ENCODE assay signal across 7 mouse cellular contexts in genomic region chr12:105840545-105840944, GRCm38 (mm10). TPM values are rescaled to one million over a fixed set of nuclear protein-coding genes. Genes with fewer than 3 reads are reported as not detected.
DNase-seq lines count a peak whose midpoint lies in the region; ATAC-seq and TF ChIP-seq lines count a peak whose summit lies in the region.
"Not testable (repeated sequence)": the region's sequence is repeated elsewhere in the genome, so short reads cannot be mapped to it uniquely, and the experiment has no call there.

No protein-coding gene starts in this region.

- not testable (repeated sequence) for ATAC-seq in kidney, postnatal 0 days (replicated peaks; ENCODE audit: low FRiP score, low read depth); liver, postnatal 0 days

- peaks cover 39 to 87% of the 10 kb centered on the region in 2 experiments for H3K36me3 ChIP-seq in CH12.LX (replicated peaks in 1 of 2; ENCODE audit: control insufficient read depth in 1 of 2, insufficient read depth in 1 of 2, low read length in 1 of 2)
- peaks cover 23% of the 10 kb centered on the region for H3K36me3 ChIP-seq in kidney, postnatal 0 days (ENCODE audit: insufficient read depth, low read length)
- peaks cover 49% of the 10 kb centered on the region for H3K36me3 ChIP-seq in liver, postnatal 0 days (replicated peaks; ENCODE audit: insufficient read depth, low read length)
- not testable (repeated sequence) for H3K36me3 ChIP-seq in splenic B cell, adult 2 months (ENCODE audit: control insufficient read depth, insufficient read depth, low read length, poor library complexity, severe bottlenecking)

- TF ChIP-seq CTCF in CH12.LX (conservative IDR thresholded peaks at IDR 0.05 in 1 of 2, IDR thresholded peaks at IDR 0.05 in 1 of 2; ENCODE audit: low read depth in 2 of 2, low read length in 2 of 2) = peak in 1 of 2 experiments; percentile 13; a peak in 1 of 4 replicates
- TF ChIP-seq CTCF in gastrocnemius, adult 2 months (IDR thresholded peaks at IDR 0.05) = peak; percentile 27; the same call in 1 of the 2 replicates
- TF ChIP-seq CTCF in kidney, postnatal 0 days (IDR thresholded peaks at IDR 0.05; ENCODE audit: low read depth) = peak; percentile 42
- TF ChIP-seq CTCF in liver, postnatal 0 days (IDR thresholded peaks at IDR 0.05; ENCODE audit: low read depth) = peak; percentile 35

- not testable (repeated sequence) for H3K27ac ChIP-seq in CH12.LX (ENCODE audit: insufficient read depth, low read depth); gastrocnemius, adult 2 months; kidney, postnatal 0 days; liver, postnatal 0 days (ENCODE audit: low read depth)

- H3K4me3 ChIP-seq in CH12.LX (replicated peaks in 1 of 3; ENCODE audit: low read depth in 2 of 3, low read length in 2 of 3, poor library complexity in 1 of 3); gastrocnemius, adult 2 months; kidney, postnatal 0 days (replicated peaks; ENCODE audit: low read depth, low read length); liver, postnatal 0 days (ENCODE audit: low read depth, low read length): not testable (repeated sequence)

- in situ Hi-C loops in CH12.LX (cut with MboI; ENCODE audit: low pct_ligation_motif_present, low pct_unique_long_range_greater_than_20kb, low sequenced_read_pairs) = not testable (repeated sequence)

- 94% methylated on average over 8 of the region's 8 CpGs for WGBS in kidney, postnatal 0 days
- WGBS in liver, postnatal 0 days (ENCODE audit: insufficient replicate concordance) = 89% methylated on average over 8 of the region's 8 CpGs

- not testable (repeated sequence) for H3K9me3 ChIP-seq in CH12.LX (replicated peaks; ENCODE audit: low read length); kidney, postnatal 0 days (replicated peaks; ENCODE audit: low read length); liver, postnatal 0 days (ENCODE audit: low read length)

- not testable (repeated sequence) for H3K4me2 ChIP-seq in CH12.LX (ENCODE audit: insufficient read depth, low read depth, poor library complexity, severe bottlenecking); kidney, postnatal 0 days (ENCODE audit: low read length); liver, postnatal 0 days (ENCODE audit: low read depth, low read length)

- not testable (repeated sequence) for H3K9ac ChIP-seq in CH12.LX (ENCODE audit: insufficient read depth, low read depth); kidney, postnatal 0 days (ENCODE audit: low read depth, low read length); liver, postnatal 0 days (replicated peaks)

- not testable (repeated sequence) for H3K79me2 ChIP-seq in CH12.LX (replicated peaks; ENCODE audit: control insufficient read depth, extremely low read depth, insufficient read depth, poor library complexity, severe bottlenecking)

- TF ChIP-seq EP300 in CH12.LX (IDR thresholded peaks at IDR 0.05; ENCODE audit: low read length); liver, postnatal 0 days (IDR thresholded peaks at IDR 0.05; ENCODE audit: low read depth): not testable (repeated sequence)

- not testable (repeated sequence) for TF ChIP-seq POLR2A in CH12.LX (IDR thresholded peaks at IDR 0.05; ENCODE audit: low read depth, low read length)

- H3K27me3 ChIP-seq in CH12.LX (replicated peaks); kidney, postnatal 0 days (ENCODE audit: insufficient read depth, low read length); liver, postnatal 0 days (ENCODE audit: insufficient read depth, low read length); splenic B cell, adult 2 months (ENCODE audit: control insufficient read depth, insufficient read depth, low read length, poor library complexity, severe bottlenecking): not testable (repeated sequence)

- DNase-seq in CH12.LX (ENCODE audit: extremely low read depth) = peak; percentile 17
- DNase-seq in R1 (ENCODE audit: low read depth, low spot score) = peak; percentile 40
- not testable (repeated sequence) for DNase-seq in gastrocnemius, adult 2 months; kidney, postnatal 0 days (ENCODE audit: low spot score); liver, postnatal 0 days
- peak; percentile 32 for DNase-seq in splenic B cell, adult 2 months (ENCODE audit: low read depth, low spot score)
- peak; percentile 68 for DNase-seq in thymus, postnatal 4 days

- dilution Hi-C loops in CH12.LX (cut with MboI; ENCODE audit: extremely low pct_ligation_motif_present, extremely low pct_unique_long_range_greater_than_20kb, low sequenced_read_pairs) = not testable (repeated sequence)

- intact Hi-C loops in gastrocnemius, adult 2 months (cut with DNase I) = not testable (repeated sequence)

- H3K4me1 ChIP-seq in CH12.LX (ENCODE audit: control insufficient read depth in 1 of 2, insufficient read depth in 2 of 2); kidney, postnatal 0 days (replicated peaks; ENCODE audit: insufficient read depth, low read length); liver, postnatal 0 days (ENCODE audit: insufficient read depth): not testable (repeated sequence)

- TF ChIP-seq RAD21 in CH12.LX (IDR thresholded peaks at IDR 0.05; ENCODE audit: low read depth, low read length) = not testable (repeated sequence)

RNA-seq across cellular contexts. Expression of gene Papola, which starts 56.1 kb away (rescaled TPM):
- 90.1 and 100.0 TPM in 2 replicates for total RNA-seq in CH12.LX (2012; rRNA removed)
- 111 and 115 TPM in 2 replicates for total RNA-seq in CH12.LX (2014; rRNA removed)
- polyA plus RNA-seq in CH12.LX (2012; ENCODE audit: insufficient read length, low read depth) = 150 TPM in 2 replicates
- 10 to 100 TPM; 70.0 to 88.1 TPM for total RNA-seq in gastrocnemius, adult 2 months (2021)
- 189 TPM in 2 replicates for polyA plus RNA-seq in kidney, postnatal 0 days (2015; fragmentation: Nextera tagmentation; extraction: Ambion mirVana)
- polyA plus RNA-seq in liver, postnatal 0 days (2015; fragmentation: Nextera tagmentation; extraction: Ambion mirVana) = 66.7 and 70.7 TPM in 2 replicates
